Mouse (Mus musculus) cerebellum, adult 2 months (tissue): Measurements from ENCODE around the gene Cfap54.

Source experiments
- CTCF ChIP-seq: fragments of 200-500 bp; IDR thresholded peaks from 2 replicates; pipeline ENCODE4 v1.5.1; 2011; ENCODE audit warnings: low read depth, mild to moderate bottlenecking, control low read depth, low read length, moderate library complexity, borderline replicate concordance; ENCODE audit not compliant: insufficient read depth
- POLR2A ChIP-seq: fragments of 200-500 bp; IDR thresholded peaks from 2 replicates; pipeline ENCODE4 v1.6.1; 2011; ENCODE audit warnings: low read length, control low read depth, borderline replicate concordance; ENCODE audit not compliant: insufficient read depth

- TF ChIP-seq CTCF (no peak), POLR2A (no peak)
These were observed 149.0 kb downstream of the Cfap54 start for GRCm38 (mm10) chr10:92932464-92932863.
